Mouse (Mus musculus) R1 (cell line): ENCODE results near the gene Nt5m.

ENCODE experiments used
- DNase-seq: peaks from one replicate; pipeline ENCODE4 v3.0.0-alpha.2; 2018; ENCODE audit warnings: low read depth, low spot score

Nt5m gene

GRCm38 (mm10) chr11:59902045-59902726 lies 62.9 kb downstream of the Nt5m start:
- peak; percentile 47 for DNase-seq

- DNase-seq, result no peak
These were observed 67.4 kb downstream of the Nt5m start for GRCm38 (mm10) chr11:59906521-59907123.

- DNase-seq, result peak; percentile 83
These were observed 69.2 kb downstream of the Nt5m start for GRCm38 (mm10) chr11:59908446-59908845.

GRCm38 (mm10) chr11:59910586-59910985 lies 71.3 kb downstream of the Nt5m start:
- no peak for DNase-seq

- DNase-seq, result no peak
These were observed 72.3 kb downstream of the Nt5m start for GRCm38 (mm10) chr11:59911523-59911922.

GRCm38 (mm10) chr11:59913702-59914101 lies 74.5 kb downstream of the Nt5m start:
- no peak for DNase-seq

- no peak for DNase-seq
These were observed 78.8 kb downstream of the Nt5m start for GRCm38 (mm10) chr11:59918014-59918413.

GRCm38 (mm10) chr11:59919401-59919800 lies 80.2 kb downstream of the Nt5m start:
- no peak for DNase-seq

- no peak for DNase-seq
These were observed 81.1 kb downstream of the Nt5m start for GRCm38 (mm10) chr11:59920331-59920730.

GRCm38 (mm10) chr11:59921265-59921664 lies 82.0 kb downstream of the Nt5m start:
- peak; percentile 86 for DNase-seq

GRCm38 (mm10) chr11:59930031-59930430 lies 90.8 kb downstream of the Nt5m start:
- no peak for DNase-seq
